Mouse (Mus musculus): ENCODE data around the gene Fbxw4. TPM values are rescaled to one million over a fixed set of nuclear protein-coding genes. Genes with fewer than 3 reads are reported as not detected.

Gene Fbxw4
- total and polyA plus RNA-seq, 2 experiments = 10.0 to 44.6 TPM

GRCm38 (mm10) chr19:45616735-45617134 lies 43.4 kb downstream of the Fbxw4 start:
- TF ChIP-seq POLR2A (IDR thresholded peaks at IDR 0.05; ENCODE audit: extremely low read depth, insufficient read depth, low read length) = no peak
- no peak for TF ChIP-seq CTCF (IDR thresholded peaks at IDR 0.05; ENCODE audit: low read depth, low read length)
- H3K27ac ChIP-seq (replicated peaks; ENCODE audit: insufficient read depth, low read depth, low read length) = no peak overlapping the region
- no peaks in the 10 kb centered on the region for H3K79me2 ChIP-seq (ENCODE audit: control insufficient read depth, insufficient read depth, low read length)
- H3K27me3 ChIP-seq (ENCODE audit: control insufficient read depth, insufficient read depth, low read length) = no peaks in the 10 kb centered on the region
- no peaks in the 10 kb centered on the region for H3K36me3 ChIP-seq (ENCODE audit: control insufficient read depth, insufficient read depth, low read length)
- no peaks in the 10 kb centered on the region for H3K4me1 ChIP-seq (ENCODE audit: control insufficient read depth, insufficient read depth, low read length)
- H3K9ac ChIP-seq (ENCODE audit: low read depth, low read length) = no peak overlapping the region
- DNase-seq (ENCODE audit: extremely low read depth, low read depth, low spot score) = no peak
- no peak overlapping the region for H3K4me3 ChIP-seq (ENCODE audit: insufficient read depth, low read depth, low read length)
- WGBS = 73% methylated on average over 7 of the region's 7 CpGs

DNA sequence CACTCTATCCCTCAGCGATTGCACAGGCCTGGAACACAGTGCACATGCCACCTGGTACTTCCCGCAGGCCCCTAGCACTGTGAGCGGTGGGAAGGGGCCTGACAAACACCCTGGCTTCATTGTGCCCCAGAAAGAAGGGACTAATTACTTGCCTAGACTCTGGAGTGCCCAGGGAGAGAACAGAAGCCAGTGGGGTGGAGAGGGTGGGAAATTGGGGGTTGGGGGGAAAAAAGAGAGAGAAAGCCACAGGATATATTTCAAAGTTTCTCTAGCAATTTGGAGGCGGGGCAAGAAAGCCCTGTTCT lies 43.9 kb downstream of the Fbxw4 start:
- H3K36me3 ChIP-seq (ENCODE audit: control insufficient read depth, insufficient read depth, low read length) = no peaks in the 10 kb centered on the region
- H3K27me3 ChIP-seq (ENCODE audit: control insufficient read depth, insufficient read depth, low read length) = no peaks in the 10 kb centered on the region
- H3K9ac ChIP-seq (ENCODE audit: low read depth, low read length) = no peak overlapping the region
- no peaks in the 10 kb centered on the region for H3K4me1 ChIP-seq (ENCODE audit: control insufficient read depth, insufficient read depth, low read length)
- no peak overlapping the region for H3K27ac ChIP-seq (replicated peaks; ENCODE audit: insufficient read depth, low read depth, low read length)
- 92% methylated on average over 4 of the region's 4 CpGs for WGBS
- H3K79me2 ChIP-seq (ENCODE audit: control insufficient read depth, insufficient read depth, low read length) = no peaks in the 10 kb centered on the region
- no peak for TF ChIP-seq POLR2A (IDR thresholded peaks at IDR 0.05; ENCODE audit: extremely low read depth, insufficient read depth, low read length)
- no peak overlapping the region for H3K4me3 ChIP-seq (ENCODE audit: insufficient read depth, low read depth, low read length)
- no peak for DNase-seq (ENCODE audit: extremely low read depth, low read depth, low spot score)

- H3K4me1 ChIP-seq (ENCODE audit: control insufficient read depth, insufficient read depth, low read length) = no peaks in the 10 kb centered on the region
- no peaks in the 10 kb centered on the region for H3K27me3 ChIP-seq (ENCODE audit: control insufficient read depth, insufficient read depth, low read length)
- H3K4me3 ChIP-seq (ENCODE audit: insufficient read depth, low read depth, low read length) = no peak overlapping the region
- DNase-seq (ENCODE audit: extremely low read depth, low read depth, low spot score) = no peak
- 94% methylated on average over 12 of the region's 12 CpGs for WGBS
- H3K9ac ChIP-seq (ENCODE audit: low read depth, low read length) = no peak overlapping the region
- TF ChIP-seq POLR2A (IDR thresholded peaks at IDR 0.05; ENCODE audit: extremely low read depth, insufficient read depth, low read length) (no peak), CTCF (IDR thresholded peaks at IDR 0.05; ENCODE audit: low read depth, low read length) (no peak)
- no peaks in the 10 kb centered on the region for H3K79me2 ChIP-seq (ENCODE audit: control insufficient read depth, insufficient read depth, low read length)
- no peak overlapping the region for H3K27ac ChIP-seq (replicated peaks; ENCODE audit: insufficient read depth, low read depth, low read length)
- H3K36me3 ChIP-seq (ENCODE audit: control insufficient read depth, insufficient read depth, low read length) = no peaks in the 10 kb centered on the region
These were observed 44.5 kb downstream of the Fbxw4 start for GRCm38 (mm10) chr19:45615415-45616213.

GRCm38 (mm10) chr19:45614928-45615327 lies 45.2 kb downstream of the Fbxw4 start:
- Histone ChIP-seq H3K27ac (replicated peaks; ENCODE audit: insufficient read depth, low read depth, low read length) (no peak overlapping the region), H3K9ac (ENCODE audit: low read depth, low read length) (no peak overlapping the region), H3K4me1 (ENCODE audit: control insufficient read depth, insufficient read depth, low read length) (no peaks in the 10 kb centered on the region), H3K27me3 (ENCODE audit: control insufficient read depth, insufficient read depth, low read length) (no peaks in the 10 kb centered on the region), H3K79me2 (ENCODE audit: control insufficient read depth, insufficient read depth, low read length) (no peaks in the 10 kb centered on the region), H3K4me3 (ENCODE audit: insufficient read depth, low read depth, low read length) (no peak overlapping the region), H3K36me3 (ENCODE audit: control insufficient read depth, insufficient read depth, low read length) (no peaks in the 10 kb centered on the region)
- TF ChIP-seq CTCF (IDR thresholded peaks at IDR 0.05; ENCODE audit: low read depth, low read length) = no peak
- TF ChIP-seq POLR2A (IDR thresholded peaks at IDR 0.05; ENCODE audit: extremely low read depth, insufficient read depth, low read length) = no peak
- 93% methylated on average over 3 of the region's 3 CpGs for WGBS
- DNase-seq (ENCODE audit: extremely low read depth, low read depth, low spot score) = no peak

GRCm38 (mm10) chr19:45614375-45614774 lies 45.7 kb downstream of the Fbxw4 start:
- no peaks in the 10 kb centered on the region for H3K4me1 ChIP-seq (ENCODE audit: control insufficient read depth, insufficient read depth, low read length)
- TF ChIP-seq POLR2A (IDR thresholded peaks at IDR 0.05; ENCODE audit: extremely low read depth, insufficient read depth, low read length) = no peak
- no peak for TF ChIP-seq CTCF (IDR thresholded peaks at IDR 0.05; ENCODE audit: low read depth, low read length)
- 93% methylated on average over 8 of the region's 8 CpGs for WGBS

DNA sequence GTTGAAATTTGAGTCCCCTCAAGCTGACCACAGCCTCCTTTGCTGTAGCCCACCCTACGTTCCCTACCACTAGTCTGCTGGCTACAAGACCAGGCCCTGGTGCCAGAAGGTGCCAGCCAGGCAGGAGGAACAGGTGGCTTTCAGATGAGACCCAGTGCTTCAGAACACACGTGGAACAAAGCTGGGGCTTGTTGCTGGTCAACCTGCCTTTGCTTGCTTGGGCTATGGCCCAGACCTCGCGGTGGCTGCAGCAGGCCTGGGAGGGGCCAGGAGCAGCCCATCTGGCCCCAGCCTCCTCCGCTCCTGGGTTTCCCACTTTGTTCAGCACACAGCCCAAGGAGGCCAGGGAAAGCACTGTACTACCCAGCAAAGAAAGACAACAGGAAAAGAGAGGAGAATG lies 49.3 kb downstream of the Fbxw4 start:
- 96% methylated on average over 5 of the region's 5 CpGs for WGBS
- DNase-seq (ENCODE audit: extremely low read depth, low read depth, low spot score) = no peak
- H3K27me3 ChIP-seq (ENCODE audit: control insufficient read depth, insufficient read depth, low read length) = no peaks in the 10 kb centered on the region
- no peaks in the 10 kb centered on the region for H3K4me1 ChIP-seq (ENCODE audit: control insufficient read depth, insufficient read depth, low read length)
- no peaks in the 10 kb centered on the region for H3K36me3 ChIP-seq (ENCODE audit: control insufficient read depth, insufficient read depth, low read length)
- TF ChIP-seq POLR2A (IDR thresholded peaks at IDR 0.05; ENCODE audit: extremely low read depth, insufficient read depth, low read length) = no peak
- TF ChIP-seq CTCF (IDR thresholded peaks at IDR 0.05; ENCODE audit: low read depth, low read length) = no peak
- no peak overlapping the region for H3K4me3 ChIP-seq (ENCODE audit: insufficient read depth, low read depth, low read length)
- no peaks in the 10 kb centered on the region for H3K79me2 ChIP-seq (ENCODE audit: control insufficient read depth, insufficient read depth, low read length)
- no peak overlapping the region for H3K9ac ChIP-seq (ENCODE audit: low read depth, low read length)
- H3K27ac ChIP-seq (replicated peaks; ENCODE audit: insufficient read depth, low read depth, low read length) = no peak overlapping the region

More at GRCm38 (mm10) chr19:45614375-45614774, 45.7 kb downstream of the Fbxw4 start:
- H3K27ac ChIP-seq (replicated peaks; ENCODE audit: insufficient read depth, low read depth, low read length) = no peak overlapping the region
- H3K4me3 ChIP-seq (ENCODE audit: insufficient read depth, low read depth, low read length) = no peak overlapping the region
- no peak overlapping the region for H3K9ac ChIP-seq (ENCODE audit: low read depth, low read length)
- H3K36me3 ChIP-seq (ENCODE audit: control insufficient read depth, insufficient read depth, low read length) = no peaks in the 10 kb centered on the region
- no peak for DNase-seq (ENCODE audit: extremely low read depth, low read depth, low spot score)
- H3K27me3 ChIP-seq (ENCODE audit: control insufficient read depth, insufficient read depth, low read length) = no peaks in the 10 kb centered on the region
- no peaks in the 10 kb centered on the region for H3K79me2 ChIP-seq (ENCODE audit: control insufficient read depth, insufficient read depth, low read length)

Measured in liver, adult 2 months (tissue).